Mouse (Mus musculus) frontal cortex, postnatal 36 days (tissue): Measurements from ENCODE around the gene Pigx.

Experiments used
- DNase-seq, 2 experiments: peaks; one replicate each; pipeline ENCODE4 v3.0.0; 2022; ENCODE audit warnings: low spot score in 2 of 2

Gene Pigx

DNA sequence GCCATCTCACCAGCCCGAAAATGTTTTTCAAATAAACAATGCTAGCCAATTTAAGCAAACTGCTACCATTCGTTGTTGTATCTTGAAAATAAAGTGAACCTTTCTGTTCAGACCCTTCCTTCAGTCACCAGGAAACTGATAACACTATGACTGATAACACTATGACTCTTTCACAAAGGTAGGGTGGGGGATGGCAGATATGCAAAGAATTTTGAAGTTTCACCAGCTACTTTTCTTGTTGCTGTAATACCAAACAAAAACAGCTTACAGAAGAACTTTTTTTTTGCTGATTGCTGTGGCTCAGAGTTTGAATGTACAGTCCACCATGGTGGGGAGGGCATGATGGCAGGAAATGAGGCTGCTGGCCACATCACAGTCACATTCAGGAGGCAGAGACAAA is 37.3 kb downstream of the Pigx start:
- DNase-seq, result no peak

DNA sequence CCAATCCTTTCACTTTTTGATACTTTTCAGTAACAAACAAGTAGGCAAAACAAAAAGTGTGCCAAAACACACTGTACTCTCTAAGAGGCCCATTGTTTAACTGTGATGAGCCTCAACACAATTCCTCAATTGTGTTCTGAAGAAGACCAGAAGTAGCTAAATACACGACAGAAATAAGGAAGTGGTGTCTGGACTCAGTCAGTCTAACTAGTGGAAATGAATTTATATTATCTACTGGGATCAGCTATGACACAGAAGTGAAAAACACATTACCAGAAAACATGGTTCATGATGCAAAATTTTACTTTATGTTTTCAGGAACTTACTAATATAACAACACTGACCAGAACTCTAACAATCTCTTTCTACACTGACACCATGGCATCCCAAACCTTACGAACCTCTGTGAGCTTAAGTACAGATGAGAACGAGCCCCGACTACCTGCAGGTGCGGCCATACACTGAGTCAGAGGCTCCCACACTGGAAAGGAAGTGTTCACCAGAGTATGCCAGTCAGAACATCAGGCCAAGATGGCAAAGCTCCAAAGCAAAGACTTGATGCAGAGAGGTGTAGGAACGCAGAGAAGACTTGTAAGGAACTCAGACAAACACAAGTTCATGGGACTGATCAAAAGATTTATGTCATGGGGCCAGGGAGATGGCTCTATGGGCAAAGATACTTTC is 39.6 kb downstream of the Pigx start:
- no peak for DNase-seq

DNA sequence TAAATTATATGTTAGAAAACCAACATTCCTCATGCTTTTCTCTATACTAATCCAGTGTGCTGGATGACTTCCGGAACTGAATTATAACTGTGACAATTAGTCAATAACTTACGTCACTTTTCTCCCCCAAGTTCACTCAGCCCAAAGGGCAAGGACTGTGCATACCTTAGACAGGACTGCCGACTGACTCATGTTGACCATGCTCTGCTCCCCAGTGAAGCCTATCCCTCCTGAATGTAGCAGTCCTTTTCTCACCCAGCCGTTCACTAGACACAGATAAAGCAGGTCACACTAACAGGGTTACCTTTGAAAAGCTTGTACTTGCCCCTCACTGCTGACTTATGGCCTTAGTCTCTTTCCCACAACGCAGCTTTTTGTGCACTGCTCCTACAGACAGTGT is 40.7 kb downstream of the Pigx start:
- no peak for DNase-seq

DNA sequence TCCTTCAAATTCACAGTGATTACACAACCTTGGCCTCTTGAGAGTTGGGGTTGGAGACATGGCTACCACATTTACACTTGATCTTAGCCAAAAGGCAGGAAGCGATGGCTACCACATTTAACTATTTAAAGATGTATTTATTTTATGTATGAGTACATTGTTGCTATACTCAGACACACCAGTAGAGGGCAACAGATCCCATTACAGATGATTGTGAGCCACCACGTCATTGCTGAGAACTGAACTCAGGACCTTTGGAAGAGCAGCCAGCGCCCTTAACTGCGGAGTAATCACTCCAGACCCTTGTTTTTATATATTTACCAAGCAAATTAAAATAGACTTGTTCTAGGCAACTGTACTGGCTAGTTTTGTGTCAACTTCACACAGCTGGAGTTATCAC is 57.2 kb downstream of the Pigx start:
- no peak for DNase-seq
